Mouse (Mus musculus): Measurements from ENCODE around the gene Dlg5.

The Dlg5 gene

GRCm38 (mm10) chr14:24185514-24185913 is 60.2 kb downstream of the Dlg5 start:
- no peak for DNase-seq (ENCODE audit: low spot score)

- DNase-seq (ENCODE audit: low spot score), result no peak
Measured at GRCm38 (mm10) chr14:24182955-24183354, 62.8 kb downstream of the Dlg5 start.

GRCm38 (mm10) chr14:24181811-24182506 is 63.8 kb downstream of the Dlg5 start:
- DNase-seq (ENCODE audit: low spot score), result peak; percentile 66

GRCm38 (mm10) chr14:24179466-24179991 is 66.2 kb downstream of the Dlg5 start:
- DNase-seq (ENCODE audit: low spot score), result no peak

GRCm38 (mm10) chr14:24176609-24177008 is 69.1 kb downstream of the Dlg5 start:
- no peak for DNase-seq (ENCODE audit: low spot score)

- no peak for DNase-seq (ENCODE audit: low spot score)
Measured at GRCm38 (mm10) chr14:24173326-24173725, 72.4 kb downstream of the Dlg5 start.

GRCm38 (mm10) chr14:24171639-24172311 is 73.9 kb downstream of the Dlg5 start:
- no peak for DNase-seq (ENCODE audit: low spot score)

GRCm38 (mm10) chr14:24166046-24166445 is 79.7 kb downstream of the Dlg5 start:
- DNase-seq (ENCODE audit: low spot score), result no peak

- DNase-seq (ENCODE audit: low spot score), result no peak
Measured at GRCm38 (mm10) chr14:24164721-24165367, 80.9 kb downstream of the Dlg5 start.

GRCm38 (mm10) chr14:24162856-24163255 is 82.9 kb downstream of the Dlg5 start:
- DNase-seq (ENCODE audit: low spot score), result no peak

GRCm38 (mm10) chr14:24148892-24149291 is 96.8 kb downstream of the Dlg5 start:
- DNase-seq (ENCODE audit: low spot score), result no peak

- no peak for DNase-seq (ENCODE audit: low spot score)
Measured at GRCm38 (mm10) chr14:24144821-24145220, 100.9 kb downstream of the Dlg5 start.

GRCm38 (mm10) chr14:24144421-24144820 is 101.3 kb downstream of the Dlg5 start:
- DNase-seq (ENCODE audit: low spot score), result no peak

- DNase-seq (ENCODE audit: low spot score), result no peak
Measured at GRCm38 (mm10) chr14:24142926-24143430, 102.7 kb downstream of the Dlg5 start.

- DNase-seq (ENCODE audit: low spot score), result no peak
Measured at GRCm38 (mm10) chr14:24141727-24142126, 104.0 kb downstream of the Dlg5 start.

- no peak for DNase-seq (ENCODE audit: low spot score)
Measured at GRCm38 (mm10) chr14:24140297-24140812, 105.4 kb downstream of the Dlg5 start.

GRCm38 (mm10) chr14:24136908-24137307 is 108.8 kb downstream of the Dlg5 start:
- DNase-seq (ENCODE audit: low spot score), result no peak

GRCm38 (mm10) chr14:24134623-24135290 is 111.0 kb downstream of the Dlg5 start:
- no peak for DNase-seq (ENCODE audit: low spot score)

GRCm38 (mm10) chr14:24133801-24134200 is 111.9 kb downstream of the Dlg5 start:
- no peak for DNase-seq (ENCODE audit: low spot score)

GRCm38 (mm10) chr14:24132092-24132491 is 113.6 kb downstream of the Dlg5 start:
- DNase-seq (ENCODE audit: low spot score), result peak; percentile 14

GRCm38 (mm10) chr14:24125069-24125468 is 120.7 kb downstream of the Dlg5 start:
- no peak for DNase-seq (ENCODE audit: low spot score)

- no peak for DNase-seq (ENCODE audit: low spot score)
Measured at GRCm38 (mm10) chr14:24124171-24124570, 121.5 kb downstream of the Dlg5 start.
